Mouse (Mus musculus): ENCODE measurements around the gene Rasa2. TPM values are rescaled to one million over a fixed set of nuclear protein-coding genes. Genes with fewer than 3 reads are reported as not detected.

Rasa2 gene
- polyA plus RNA-seq, 1 experiment from 2014 or later, result 17.4 TPM

DNA sequence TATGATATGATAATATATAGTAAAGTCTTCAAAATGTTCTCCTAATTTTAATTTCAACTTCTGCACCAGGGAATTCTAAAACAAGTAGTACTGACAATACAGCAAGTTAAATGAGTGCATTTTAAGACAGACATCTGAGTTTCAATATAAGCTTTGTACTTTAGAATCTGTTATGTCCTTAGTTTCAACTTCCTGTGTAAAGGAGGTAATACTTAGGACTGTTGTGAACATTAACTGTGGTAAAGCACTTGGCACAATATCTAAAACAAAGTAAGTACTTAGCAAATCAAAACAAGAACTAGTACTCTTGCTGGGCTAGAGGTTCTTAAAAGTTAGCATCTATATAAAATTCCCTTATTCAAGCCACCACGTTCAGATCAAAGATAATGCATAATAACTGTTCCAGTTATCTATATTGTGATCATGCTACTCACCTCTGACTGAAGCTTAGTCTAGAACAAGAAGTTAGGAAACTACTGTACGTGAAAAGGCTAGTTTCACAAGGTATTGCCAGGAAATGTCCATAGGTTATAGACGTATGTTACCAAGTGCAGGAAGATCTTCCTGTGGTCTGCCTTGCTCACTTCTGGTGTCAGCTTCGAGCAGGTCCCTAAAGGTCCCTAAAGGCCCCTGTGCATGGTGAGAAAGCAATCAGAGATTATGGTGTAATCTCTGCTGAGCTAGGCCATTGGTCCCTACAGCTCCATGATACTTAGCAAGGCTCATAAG is 12.8 kb downstream of the Rasa2 start:
- no peaks in the 10 kb centered on the region for H3K36me3 ChIP-seq
- no peak overlapping the region for H3K27ac ChIP-seq
- no peak for ATAC-seq (ENCODE audit: insufficient read depth, low FRiP score, low read depth)
- H3K4me3 ChIP-seq (replicated peaks), result no peak overlapping the region
- no peaks in the 10 kb centered on the region for H3K27me3 ChIP-seq (replicated peaks)
- no peak overlapping the region for H3K4me2 ChIP-seq
- 74% methylated on average over 4 of the region's 4 CpGs for WGBS
- H3K4me1 ChIP-seq, result no peaks in the 10 kb centered on the region
- H3K9ac ChIP-seq, result no peak overlapping the region
- H3K9me3 ChIP-seq, result no peaks in the 10 kb centered on the region

DNA sequence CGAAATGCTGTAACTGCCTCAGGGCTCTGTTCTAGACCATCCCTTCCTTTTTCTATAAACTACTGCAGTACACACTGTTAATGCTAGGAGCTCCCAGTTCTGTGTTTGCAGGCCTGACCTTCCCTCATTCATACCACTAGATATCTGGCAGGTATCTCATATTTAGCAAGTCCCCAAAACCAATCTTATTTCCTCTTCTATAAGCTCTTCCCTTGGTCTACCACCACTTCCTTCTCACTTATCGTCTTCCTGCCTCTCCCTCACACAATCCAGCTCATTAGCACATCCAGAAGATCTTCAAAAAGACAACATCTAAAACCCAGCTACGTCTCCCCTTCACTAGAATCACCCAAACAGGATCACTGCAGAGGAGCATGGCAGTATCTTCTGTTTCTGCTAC is 19.1 kb downstream of the Rasa2 start:
- 77% methylated on average over 3 of the region's 3 CpGs for WGBS
- H3K4me2 ChIP-seq, result no peak overlapping the region
- H3K4me1 ChIP-seq, result 0 out of 2 replicates have a peak, but pooled peaks cover 3% of the 10 kb centered on the region
- H3K27ac ChIP-seq, result no peak overlapping the region
- no peak for ATAC-seq (ENCODE audit: insufficient read depth, low FRiP score, low read depth)
- H3K36me3 ChIP-seq, result peaks cover 14% of the 10 kb centered on the region
- H3K9me3 ChIP-seq, result no peaks in the 10 kb centered on the region
- H3K27me3 ChIP-seq (replicated peaks), result no peaks in the 10 kb centered on the region
- H3K4me3 ChIP-seq (replicated peaks), result no peak overlapping the region
- no peak overlapping the region for H3K9ac ChIP-seq

GRCm38 (mm10) chr9:96611693-96612293 is 19.6 kb downstream of the Rasa2 start:
- H3K27me3 ChIP-seq (replicated peaks), result no peaks in the 10 kb centered on the region
- ATAC-seq (ENCODE audit: insufficient read depth, low FRiP score, low read depth), result no peak
- H3K36me3 ChIP-seq, result peaks cover 14% of the 10 kb centered on the region
- H3K4me2 ChIP-seq, result no peak overlapping the region
- H3K27ac ChIP-seq, result no peak overlapping the region
- 0 out of 2 replicates have a peak, but pooled peaks cover 3% of the 10 kb centered on the region for H3K4me1 ChIP-seq
- H3K4me3 ChIP-seq (replicated peaks), result no peak overlapping the region
- 36% methylated on average over 8 of the region's 8 CpGs for WGBS
- no peak overlapping the region for H3K9ac ChIP-seq
- H3K9me3 ChIP-seq, result no peaks in the 10 kb centered on the region

DNA sequence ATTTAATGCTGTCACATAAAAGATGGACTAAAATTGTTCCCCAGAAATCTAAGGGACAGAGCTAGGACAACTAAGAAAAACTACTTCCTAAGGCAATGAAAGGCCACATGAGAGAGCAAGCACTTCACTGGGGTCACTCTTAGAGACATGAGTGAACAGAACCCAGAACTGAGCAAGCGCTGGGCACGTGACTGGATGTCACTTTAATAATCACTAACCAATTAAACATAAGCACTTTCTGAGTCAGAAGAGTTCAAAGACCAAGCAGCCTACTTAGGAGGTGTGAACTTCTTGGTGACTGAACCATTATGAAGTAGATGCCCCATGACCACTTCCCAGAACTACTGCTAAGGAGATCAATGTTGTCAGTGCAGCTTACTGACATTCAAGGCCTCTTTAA is 20.6 kb downstream of the Rasa2 start:
- no peaks in the 10 kb centered on the region for H3K9me3 ChIP-seq
- H3K27ac ChIP-seq, result no peak overlapping the region
- no peaks in the 10 kb centered on the region for H3K27me3 ChIP-seq (replicated peaks)
- 0 out of 2 replicates have a peak, but pooled peaks cover 3% of the 10 kb centered on the region for H3K4me1 ChIP-seq
- no peak overlapping the region for H3K9ac ChIP-seq
- WGBS, result 89% methylated on average over 2 of the region's 2 CpGs
- no peak for ATAC-seq (ENCODE audit: insufficient read depth, low FRiP score, low read depth)
- no peak overlapping the region for H3K4me3 ChIP-seq (replicated peaks)
- H3K4me2 ChIP-seq, result no peak overlapping the region
- peaks cover 17% of the 10 kb centered on the region for H3K36me3 ChIP-seq

GRCm38 (mm10) chr9:96603416-96603815 is 28.0 kb downstream of the Rasa2 start:
- WGBS, result 66% methylated on average over 6 of the region's 6 CpGs
- no peak for ATAC-seq (ENCODE audit: insufficient read depth, low FRiP score, low read depth)
- no peak overlapping the region for H3K4me2 ChIP-seq
- H3K9me3 ChIP-seq, result no peaks in the 10 kb centered on the region
- H3K27me3 ChIP-seq (replicated peaks), result no peaks in the 10 kb centered on the region
- no peak overlapping the region for H3K27ac ChIP-seq
- H3K9ac ChIP-seq, result no peak overlapping the region
- H3K4me3 ChIP-seq (replicated peaks), result no peak overlapping the region
- peaks cover 20% of the 10 kb centered on the region for H3K36me3 ChIP-seq
- H3K4me1 ChIP-seq, result no peaks in the 10 kb centered on the region

GRCm38 (mm10) chr9:96597899-96598298 is 33.5 kb downstream of the Rasa2 start:
- Histone ChIP-seq H3K4me3 (replicated peaks) (no peak overlapping the region), H3K4me2 (no peak overlapping the region), H3K36me3 (0 out of 2 replicates have a peak, but pooled peaks cover 7% of the 10 kb centered on the region), H3K9me3 (no peaks in the 10 kb centered on the region), H3K27ac (no peak overlapping the region), H3K27me3 (replicated peaks) (no peaks in the 10 kb centered on the region), H3K9ac (no peak overlapping the region), H3K4me1 (no peaks in the 10 kb centered on the region)
- WGBS, result 85% methylated on average over 1 of the region's 1 CpGs
- ATAC-seq (ENCODE audit: insufficient read depth, low FRiP score, low read depth), result no peak

DNA sequence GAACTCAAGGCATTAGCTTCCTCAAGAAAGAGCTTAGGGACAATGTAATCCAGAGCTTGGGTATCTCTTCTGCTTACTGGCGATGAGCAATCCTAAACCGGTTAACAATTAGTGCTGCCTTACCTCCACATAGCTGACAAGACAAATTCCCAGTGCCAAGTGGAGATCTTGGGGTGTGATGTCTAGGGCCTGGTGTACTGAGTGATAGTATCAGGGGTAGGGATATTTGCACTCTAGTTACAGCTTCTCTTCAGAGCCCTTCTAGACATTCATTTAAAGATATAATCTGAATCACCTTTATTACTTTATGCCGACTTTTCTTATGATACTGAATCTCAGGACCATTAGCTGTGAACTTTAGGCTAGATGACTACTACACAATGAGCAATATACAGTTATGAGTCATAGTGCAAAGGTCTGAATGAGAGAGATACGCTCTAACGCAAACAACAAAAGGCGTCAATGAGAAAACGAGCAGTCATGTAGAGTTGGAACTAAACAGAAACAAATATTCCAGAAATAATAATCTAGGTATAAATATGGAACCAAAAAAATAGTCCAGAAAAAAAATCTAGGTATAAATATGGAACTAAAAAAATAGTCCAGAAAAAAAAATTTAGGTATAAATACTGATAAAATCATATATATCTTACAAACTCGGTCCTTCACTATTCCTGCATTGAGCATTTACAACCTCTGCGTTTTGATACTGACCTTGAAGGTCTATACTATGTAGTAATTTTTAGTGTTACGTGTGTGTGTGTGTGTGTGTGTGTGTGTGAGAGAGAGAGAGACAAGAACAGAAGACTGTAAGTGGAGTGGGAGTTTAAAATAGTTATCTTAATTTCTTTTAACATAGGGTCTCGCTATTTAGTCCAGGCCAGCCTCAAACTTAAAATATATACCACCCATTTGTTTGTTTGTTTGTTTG is 38.5 kb downstream of the Rasa2 start:
- 90% methylated on average over 11 of the region's 11 CpGs for WGBS
- ATAC-seq (ENCODE audit: insufficient read depth, low FRiP score, low read depth), result no peak
- Histone ChIP-seq H3K27me3 (replicated peaks) (no peaks in the 10 kb centered on the region), H3K36me3 (peaks cover 3% of the 10 kb centered on the region; the same call in 1 of the 2 replicates), H3K9ac (no peak overlapping the region), H3K4me2 (no peak overlapping the region), H3K9me3 (no peaks in the 10 kb centered on the region), H3K4me3 (replicated peaks) (no peak overlapping the region), H3K4me1 (no peaks in the 10 kb centered on the region), H3K27ac (no peak overlapping the region)

- Histone ChIP-seq H3K9ac (no peak overlapping the region), H3K9me3 (no peaks in the 10 kb centered on the region), H3K4me1 (no peaks in the 10 kb centered on the region), H3K27me3 (replicated peaks) (no peaks in the 10 kb centered on the region), H3K4me2 (no peak overlapping the region), H3K4me3 (replicated peaks) (no peak overlapping the region), H3K27ac (no peak overlapping the region), H3K36me3 (peaks cover 3% of the 10 kb centered on the region; the same call in 1 of the 2 replicates)
- no peak for ATAC-seq (ENCODE audit: insufficient read depth, low FRiP score, low read depth)
- 81% methylated on average over 5 of the region's 5 CpGs for WGBS
Measured at GRCm38 (mm10) chr9:96589346-96589745, 42.1 kb downstream of the Rasa2 start.

DNA sequence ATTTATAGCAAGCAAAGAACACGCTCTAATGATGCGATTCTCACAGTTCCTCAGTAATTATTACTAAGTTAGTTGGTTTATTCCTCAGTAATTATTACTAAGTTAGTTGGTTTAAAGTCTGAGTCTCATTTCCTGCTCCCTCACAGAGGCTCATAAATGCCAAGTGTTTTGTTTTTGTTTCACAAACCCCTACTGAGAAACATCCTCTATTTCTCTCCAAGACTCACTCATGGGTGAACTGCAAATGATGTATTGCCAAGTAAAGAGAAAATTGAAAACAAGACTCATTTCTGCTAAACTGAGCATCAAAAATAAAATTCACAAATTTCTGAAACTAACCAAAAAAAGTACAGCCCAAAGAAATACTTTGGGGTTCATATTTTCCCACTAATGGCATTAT is 47.9 kb downstream of the Rasa2 start:
- 87% methylated on average over 2 of the region's 2 CpGs for WGBS
- no peak for ATAC-seq (ENCODE audit: insufficient read depth, low FRiP score, low read depth)
- no peak overlapping the region for H3K9ac ChIP-seq
- H3K27ac ChIP-seq, result no peak overlapping the region
- no peak overlapping the region for H3K4me3 ChIP-seq (replicated peaks)
- no peaks in the 10 kb centered on the region for H3K36me3 ChIP-seq
- H3K9me3 ChIP-seq, result no peaks in the 10 kb centered on the region
- H3K4me1 ChIP-seq, result no peaks in the 10 kb centered on the region
- no peak overlapping the region for H3K4me2 ChIP-seq
- H3K27me3 ChIP-seq (replicated peaks), result no peaks in the 10 kb centered on the region

- ATAC-seq (ENCODE audit: insufficient read depth, low FRiP score, low read depth), result no peak
- Histone ChIP-seq H3K9me3 (no peaks in the 10 kb centered on the region), H3K27me3 (replicated peaks) (no peaks in the 10 kb centered on the region), H3K36me3 (no peaks in the 10 kb centered on the region), H3K4me3 (replicated peaks) (no peak overlapping the region), H3K4me2 (no peak overlapping the region), H3K9ac (no peak overlapping the region), H3K4me1 (no peaks in the 10 kb centered on the region), H3K27ac (no peak overlapping the region)
- 89% methylated on average over 2 of the region's 2 CpGs for WGBS
Measured at GRCm38 (mm10) chr9:96583076-96583475, 48.3 kb downstream of the Rasa2 start.

- no peak overlapping the region for H3K4me3 ChIP-seq (replicated peaks)
- no peak overlapping the region for H3K9ac ChIP-seq
- 72% methylated on average over 4 of the region's 4 CpGs for WGBS
- H3K9me3 ChIP-seq, result no peaks in the 10 kb centered on the region
- ATAC-seq (ENCODE audit: insufficient read depth, low FRiP score, low read depth), result no peak
- H3K36me3 ChIP-seq, result 0 out of 2 replicates have a peak, but pooled peaks cover 3% of the 10 kb centered on the region
- H3K27ac ChIP-seq, result no peak overlapping the region
- H3K4me2 ChIP-seq, result no peak overlapping the region
- H3K4me1 ChIP-seq, result no peaks in the 10 kb centered on the region
- H3K27me3 ChIP-seq (replicated peaks), result no peaks in the 10 kb centered on the region
Measured at GRCm38 (mm10) chr9:96578190-96578589, 53.2 kb downstream of the Rasa2 start.

DNA sequence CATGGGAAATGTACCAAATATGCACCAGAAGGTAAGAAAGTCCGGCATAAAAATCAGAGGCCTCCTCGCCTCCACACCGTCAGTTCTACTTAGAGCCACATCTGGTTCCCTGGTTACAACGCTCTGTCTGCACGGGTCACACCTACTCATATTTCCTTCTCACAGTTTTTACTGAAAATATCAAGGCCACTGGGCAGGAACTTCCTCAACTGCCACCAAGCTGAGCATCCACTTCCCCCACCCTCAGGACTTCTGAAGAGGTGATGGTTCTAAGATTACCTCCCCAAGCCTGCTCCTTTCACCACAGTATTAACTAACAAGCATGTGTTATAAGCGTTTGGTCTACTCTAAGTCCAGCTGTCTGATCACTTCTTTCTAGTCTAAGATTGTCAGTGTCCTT is 53.7 kb downstream of the Rasa2 start:
- Histone ChIP-seq H3K9me3 (no peaks in the 10 kb centered on the region), H3K4me1 (no peaks in the 10 kb centered on the region), H3K36me3 (0 out of 2 replicates have a peak, but pooled peaks cover 3% of the 10 kb centered on the region), H3K27me3 (replicated peaks) (no peaks in the 10 kb centered on the region), H3K27ac (no peak overlapping the region), H3K4me3 (replicated peaks) (no peak overlapping the region), H3K9ac (no peak overlapping the region), H3K4me2 (no peak overlapping the region)
- ATAC-seq (ENCODE audit: insufficient read depth, low FRiP score, low read depth), result no peak
- 73% methylated on average over 6 of the region's 6 CpGs for WGBS
